In genomic region chrX:94635961-94636563, GRCm38 (mm10) we compare ENCODE assay signal across 8 mouse cellular contexts. TPM values are rescaled to one million over a fixed set of nuclear protein-coding genes. Genes with fewer than 3 reads are reported as not detected.
DNase-seq lines count a peak whose midpoint lies in the region; ATAC-seq lines count a peak whose summit lies in the region.

Gene Gspt2 (plus strand): TSS chrX:94636069.

- 0 out of 2 replicates have a peak, but pooled peaks cover 4% of the 10 kb centered on the region for H3K27me3 ChIP-seq in hindbrain, embryonic 15.5 days

- DNase-seq in adrenal gland, adult 2 months: peak; percentile 68
- DNase-seq in cerebellum, postnatal 10 days: peak; percentile 74 to 78
- peak; percentile 22 to 36 for DNase-seq in frontal cortex, postnatal 14 days (ENCODE audit: low spot score in 2 of 2)
- DNase-seq in left cerebral cortex, adult 18-20 months (ENCODE audit: low spot score in 2 of 2): peak; percentile 39 to 57
- DNase-seq in lung, postnatal 36 days: peak; percentile 29
- DNase-seq in retina, postnatal 7 days (ENCODE audit: low read depth, low spot score): peak; percentile 50

- 18% methylated on average over 52 of the region's 53 CpGs for WGBS in hindbrain, embryonic 15.5 days

- H3K27ac ChIP-seq in hindbrain, embryonic 15.5 days (replicated peaks): peak within 1 kb of the TSS; percentile 81

- peaks cover 17% of the 10 kb centered on the region for H3K4me1 ChIP-seq in hindbrain, embryonic 15.5 days (replicated peaks)

- H3K4me3 ChIP-seq in hindbrain, embryonic 15.5 days: peak within 1 kb of the TSS; percentile 52

- H3K9me3 ChIP-seq in hindbrain, embryonic 15.5 days: no peaks in the 10 kb centered on the region

- peak within 1 kb of the TSS; percentile 61 for H3K9ac ChIP-seq in hindbrain, embryonic 15.5 days

- peak; percentile 96 for ATAC-seq in hindbrain, embryonic 15.5 days (ENCODE audit: low FRiP score, low read depth)
- no peak for ATAC-seq in activated CD4-positive, CD25-positive, alpha-beta regulatory T cell, adult 4 months

- H3K36me3 ChIP-seq in hindbrain, embryonic 15.5 days: no peaks in the 10 kb centered on the region

- peak within 1 kb of the TSS; percentile 61 for H3K4me2 ChIP-seq in hindbrain, embryonic 15.5 days

RNA-seq across cellular contexts. Expression of gene Gspt2, which starts in this region (rescaled TPM):
- 10 to 100 TPM in 1 of 2 experiments, 1 to 10 TPM in 1; 8.5 to 10.9 TPM for total RNA-seq in adrenal gland, adult 2 months (2021)
- 12.8 and 14.4 TPM in 2 replicates for polyA plus RNA-seq in adrenal gland, adult 2 months (2012; rRNA removed)
- polyA plus RNA-seq in hindbrain, embryonic 15.5 days (2015; fragmentation: Nextera tagmentation; extraction: Ambion mirVana): 22.2 and 22.6 TPM in 2 replicates
- 10 to 100 TPM; 32.1 to 33.2 TPM for total RNA-seq in left cerebral cortex, adult 18-20 months (2021)
- not detected for polyA plus RNA-seq in activated CD4-positive, CD25-positive, alpha-beta regulatory T cell, adult 4 months (2017; shearing (Covaris generic))

Comparison
In these comparisons a context has a peak if more than half of its experiments do, and no peak if none do; other contexts are left out.
1. RNA of gene Gspt2 (polyA plus RNA-seq): 22.2 to 22.6 TPM in hindbrain, embryonic 15.5 days and 12.8 to 14.4 TPM in adrenal gland, adult 2 months; not detected in activated CD4-positive, CD25-positive, alpha-beta regulatory T cell, adult 4 months; every median in the first group is over 10 times any median in the second.
2. Peak in every context shown above with its lines, with median percentiles within 50 percentile points of each other: DNase-seq.